Mouse (Mus musculus): ENCODE results near the gene Them4.

- TF ChIP-seq CTCF (IDR thresholded peaks at IDR 0.05; ENCODE audit: insufficient read depth, low read length) (no peak), POLR2A (IDR thresholded peaks at IDR 0.05; ENCODE audit: borderline replicate concordance, extremely low read depth, low read depth, low read length) (no peak)
These were observed 53.6 kb downstream of the Them4 start for GRCm38 (mm10) chr3:94363291-94364153.
